Mouse (Mus musculus) spleen, adult 2 months (tissue): ENCODE measurements around the gene Ackr2.

Experiments
- CTCF ChIP-seq: fragments of 200-500 bp; IDR thresholded peaks from 2 replicates; pipeline ENCODE4 v1.5.1; 2011; ENCODE audit warnings: mild to moderate bottlenecking, inconsistent platforms; ENCODE audit not compliant: insufficient read depth, insufficient read length, insufficient replicate concordance; ENCODE audit errors: extremely low read depth
- POLR2A ChIP-seq: fragments of 200-500 bp; IDR thresholded peaks from 2 replicates; pipeline ENCODE4 v1.6.1; 2011; ENCODE audit warnings: low read depth, low read length, inconsistent platforms

DNA sequence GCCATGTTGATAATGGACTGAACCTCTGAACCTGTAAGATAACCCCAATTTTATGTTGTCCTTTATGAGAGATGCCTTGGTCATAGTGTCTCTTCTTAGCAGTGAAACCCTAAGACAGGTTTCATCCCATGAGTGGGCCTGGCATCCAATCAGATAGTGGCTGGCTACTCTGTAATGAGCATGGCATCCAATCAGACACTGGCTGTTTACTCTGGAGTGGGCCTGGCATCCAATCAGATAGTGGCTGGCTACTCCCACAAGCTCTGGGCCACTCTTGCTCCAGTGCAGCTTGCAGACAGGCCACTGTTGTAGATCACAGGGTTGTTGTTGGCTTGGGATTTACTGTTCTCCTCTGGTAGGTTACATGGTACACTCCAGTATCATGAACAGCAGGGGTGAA, 24.6 kb upstream of the Ackr2 start:
- TF ChIP-seq CTCF (no peak), POLR2A (no peak)
